Mouse (Mus musculus): ENCODE results near the gene Kcng4. TPM values are rescaled to one million over a fixed set of nuclear protein-coding genes. Genes with fewer than 3 reads are reported as not detected.
A peak's percentile ranks its signal among the peaks of the same experiment; 100 is the strongest.

Gene Kcng4
- polyA plus RNA-seq, 1 experiment from 2014 or later, result not detected

DNA sequence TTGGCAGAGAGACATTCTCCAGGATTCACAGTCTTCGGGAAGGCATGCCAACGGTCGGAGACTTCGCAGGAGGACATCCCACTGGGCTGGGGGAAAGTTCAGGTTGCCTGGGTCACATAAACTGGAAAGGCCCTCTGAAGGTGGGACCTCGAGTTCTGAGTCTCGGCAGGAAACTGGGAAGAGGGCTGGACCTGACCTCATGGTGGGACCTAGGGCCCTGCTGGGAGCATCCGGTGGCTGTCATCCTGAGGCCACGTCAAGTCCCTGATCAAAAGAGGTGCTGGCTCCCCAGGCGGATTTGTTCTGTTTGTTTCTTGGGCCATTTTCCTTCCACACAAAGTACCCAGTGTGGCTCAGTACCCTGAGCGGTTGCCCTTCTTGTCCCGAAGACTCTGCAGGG lies 28.0 kb upstream of the Kcng4 start:
- Histone ChIP-seq H3K4me1 (replicated peaks) (peaks cover 34% of the 10 kb centered on the region), H3K9ac (no peak overlapping the region), H3K4me2 (no peak overlapping the region), H3K36me3 (no peaks in the 10 kb centered on the region), H3K4me3 (no peak overlapping the region), H3K9me3 (replicated peaks) (no peaks in the 10 kb centered on the region), H3K27me3 (no peaks in the 10 kb centered on the region), H3K27ac (no peak overlapping the region)
- WGBS, result 62% methylated on average over 11 of the region's 11 CpGs
- ATAC-seq (replicated peaks; ENCODE audit: insufficient number of reproducible peaks, insufficient read depth, low FRiP score, low read depth), result no peak

DNA sequence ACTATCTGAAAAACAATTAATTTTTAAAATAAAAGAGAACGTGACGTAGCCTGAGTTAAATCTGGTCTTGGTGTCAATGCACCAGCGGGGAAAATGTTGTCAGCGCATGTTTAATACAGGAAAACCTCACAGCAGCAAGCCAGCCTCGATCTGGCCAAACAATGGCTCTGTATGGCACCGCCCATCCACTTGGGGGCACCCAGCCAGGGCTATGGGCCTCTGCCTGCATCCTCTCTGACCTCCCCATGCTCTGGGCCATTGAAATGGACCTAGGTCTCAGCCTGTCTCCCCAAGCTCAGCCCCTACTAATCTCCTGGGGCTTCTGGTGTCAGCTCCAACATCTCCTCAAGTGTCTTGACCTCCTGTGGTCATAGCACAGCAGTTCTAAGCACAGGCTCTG lies 26.4 kb upstream of the Kcng4 start:
- H3K4me2 ChIP-seq, result no peak overlapping the region
- no peaks in the 10 kb centered on the region for H3K36me3 ChIP-seq
- H3K9me3 ChIP-seq (replicated peaks), result no peaks in the 10 kb centered on the region
- H3K9ac ChIP-seq, result no peak overlapping the region
- 71% methylated on average over 6 of the region's 6 CpGs for WGBS
- H3K27me3 ChIP-seq, result no peaks in the 10 kb centered on the region
- H3K4me3 ChIP-seq, result no peak overlapping the region
- no peak overlapping the region for H3K27ac ChIP-seq
- peaks cover 34% of the 10 kb centered on the region for H3K4me1 ChIP-seq (replicated peaks)
- no peak for ATAC-seq (replicated peaks; ENCODE audit: insufficient number of reproducible peaks, insufficient read depth, low FRiP score, low read depth)

DNA sequence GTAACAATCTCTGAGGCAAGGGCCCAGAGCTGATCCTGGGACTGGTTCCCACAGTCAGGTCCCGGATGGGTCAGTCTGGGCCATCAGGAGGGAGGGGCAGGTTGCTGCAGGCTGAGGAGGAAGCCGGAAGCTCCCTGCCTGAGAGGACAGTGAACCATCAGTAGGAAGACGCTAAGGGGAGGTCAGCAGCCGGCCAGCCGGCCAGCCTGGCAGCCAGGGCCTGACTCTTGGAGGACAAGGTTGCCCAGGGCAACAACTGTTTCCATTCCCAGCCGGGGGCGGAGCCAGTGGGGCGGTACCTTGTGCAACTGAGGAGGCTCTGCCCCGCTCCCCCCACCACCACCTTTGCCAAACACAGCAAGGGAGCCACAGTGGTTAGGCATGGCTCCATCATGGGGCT lies 25.6 kb upstream of the Kcng4 start:
- H3K27me3 ChIP-seq, result no peaks in the 10 kb centered on the region
- WGBS, result 13% methylated on average over 9 of the region's 9 CpGs
- no peak overlapping the region for H3K4me3 ChIP-seq
- ATAC-seq (replicated peaks; ENCODE audit: insufficient number of reproducible peaks, insufficient read depth, low FRiP score, low read depth), result peak; percentile 40
- no peaks in the 10 kb centered on the region for H3K36me3 ChIP-seq
- peaks cover 25% of the 10 kb centered on the region for H3K4me1 ChIP-seq (replicated peaks)
- no peak overlapping the region for H3K4me2 ChIP-seq
- no peak overlapping the region for H3K9ac ChIP-seq
- no peaks in the 10 kb centered on the region for H3K9me3 ChIP-seq (replicated peaks)
- H3K27ac ChIP-seq, result no peak overlapping the region

DNA sequence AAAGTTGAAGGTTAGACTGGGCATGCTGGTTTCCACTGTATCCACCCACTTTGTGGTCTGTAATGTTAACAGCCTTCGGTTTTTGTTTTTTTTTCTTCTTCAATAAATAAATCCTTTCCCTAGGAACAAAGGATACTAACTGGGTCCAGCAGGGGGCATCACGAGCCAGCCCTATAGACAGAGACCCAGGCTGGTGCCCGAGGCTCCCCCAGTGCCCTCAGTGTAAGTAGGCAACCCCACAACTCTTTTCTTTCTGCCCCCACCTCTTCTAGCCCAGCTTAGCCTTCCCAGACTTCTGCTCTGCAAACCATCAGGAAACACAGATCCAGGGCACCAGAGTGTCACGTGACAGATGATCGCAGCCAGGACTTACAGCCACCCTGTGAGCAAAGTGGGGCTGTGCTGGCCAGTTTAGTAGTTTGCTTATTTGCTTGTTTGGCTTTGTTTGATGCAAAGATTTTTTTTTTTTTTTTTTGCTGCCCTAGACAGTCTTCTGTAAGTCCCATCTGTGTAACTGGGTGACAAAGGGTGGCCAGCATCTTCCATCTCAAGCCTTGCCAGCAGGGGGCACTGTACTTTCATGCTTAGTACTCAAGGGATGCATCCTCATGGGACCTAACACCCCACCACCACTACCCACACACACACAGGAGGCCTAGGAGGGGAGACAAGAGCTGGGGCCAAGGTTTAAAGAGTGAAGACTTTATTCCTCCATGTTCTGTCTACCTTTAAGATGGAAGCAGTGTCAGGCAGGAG lies 21.4 kb upstream of the Kcng4 start:
- H3K36me3 ChIP-seq, result no peaks in the 10 kb centered on the region
- ATAC-seq (replicated peaks; ENCODE audit: insufficient number of reproducible peaks, insufficient read depth, low FRiP score, low read depth), result no peak; the same call in 1 of the 2 replicates
- no peaks in the 10 kb centered on the region for H3K27me3 ChIP-seq
- WGBS, result 39% methylated on average over 5 of the region's 5 CpGs
- no peaks in the 10 kb centered on the region for H3K9me3 ChIP-seq (replicated peaks)
- H3K4me1 ChIP-seq (replicated peaks), result peaks cover 14% of the 10 kb centered on the region
- no peak overlapping the region for H3K4me2 ChIP-seq
- no peak overlapping the region for H3K9ac ChIP-seq
- H3K27ac ChIP-seq, result no peak overlapping the region
- no peak overlapping the region for H3K4me3 ChIP-seq

DNA sequence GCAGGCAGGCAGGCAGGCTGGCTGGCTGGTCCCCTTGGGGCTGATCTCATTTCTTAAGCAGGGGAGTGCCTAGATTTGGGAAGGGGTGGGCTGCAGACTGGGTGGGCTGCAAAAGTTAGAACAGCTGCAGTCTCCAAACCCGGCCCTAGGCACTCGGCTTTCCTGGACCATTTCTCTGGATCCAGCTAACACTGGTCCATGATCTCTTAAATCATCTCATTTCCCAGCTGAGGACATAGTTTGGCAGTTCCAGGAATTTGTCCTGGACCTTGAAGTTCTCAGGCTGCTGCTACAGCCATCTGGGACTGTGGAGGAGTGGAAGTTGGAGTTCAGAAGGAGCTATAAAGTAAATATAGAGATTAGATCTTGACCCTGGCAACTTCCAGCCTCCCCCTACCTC lies 15.8 kb upstream of the Kcng4 start:
- Histone ChIP-seq H3K27me3 (no peaks in the 10 kb centered on the region), H3K4me1 (replicated peaks) (no peaks in the 10 kb centered on the region), H3K27ac (no peak overlapping the region), H3K9me3 (replicated peaks) (no peaks in the 10 kb centered on the region; the same call in 1 of the 2 replicates), H3K4me2 (no peak overlapping the region), H3K9ac (no peak overlapping the region), H3K4me3 (no peak overlapping the region), H3K36me3 (no peaks in the 10 kb centered on the region)
- 50% methylated on average over 2 of the region's 2 CpGs for WGBS
- no peak for ATAC-seq (replicated peaks; ENCODE audit: insufficient number of reproducible peaks, insufficient read depth, low FRiP score, low read depth)

DNA sequence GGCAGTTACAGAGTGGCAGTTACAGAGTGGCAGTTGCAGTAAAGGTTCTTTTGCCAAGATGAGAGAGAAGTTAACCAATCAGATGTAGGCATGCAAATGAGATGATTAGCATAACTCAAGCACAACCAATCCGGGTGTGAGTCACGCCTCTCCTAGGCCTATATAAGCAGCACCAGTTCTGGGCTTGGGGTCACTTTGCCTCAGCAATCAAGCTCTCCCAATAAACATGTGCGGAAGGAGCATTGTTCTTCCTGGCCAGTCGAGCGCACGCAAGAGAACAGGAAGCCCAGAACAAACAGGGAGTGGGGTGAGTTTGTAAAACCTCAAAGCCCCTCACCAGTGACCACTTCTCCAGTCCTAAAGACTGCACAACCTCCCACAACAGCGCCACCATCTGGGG lies 11.4 kb upstream of the Kcng4 start:
- H3K4me3 ChIP-seq, result no peak overlapping the region
- ATAC-seq (replicated peaks; ENCODE audit: insufficient number of reproducible peaks, insufficient read depth, low FRiP score, low read depth), result no peak
- no peak overlapping the region for H3K9ac ChIP-seq
- H3K9me3 ChIP-seq (replicated peaks), result no peaks in the 10 kb centered on the region; the same call in 1 of the 2 replicates
- no peaks in the 10 kb centered on the region for H3K27me3 ChIP-seq
- H3K4me1 ChIP-seq (replicated peaks), result no peaks in the 10 kb centered on the region
- H3K27ac ChIP-seq, result no peak overlapping the region
- WGBS, result 81% methylated on average over 7 of the region's 7 CpGs
- H3K36me3 ChIP-seq, result no peaks in the 10 kb centered on the region
- no peak overlapping the region for H3K4me2 ChIP-seq

DNA sequence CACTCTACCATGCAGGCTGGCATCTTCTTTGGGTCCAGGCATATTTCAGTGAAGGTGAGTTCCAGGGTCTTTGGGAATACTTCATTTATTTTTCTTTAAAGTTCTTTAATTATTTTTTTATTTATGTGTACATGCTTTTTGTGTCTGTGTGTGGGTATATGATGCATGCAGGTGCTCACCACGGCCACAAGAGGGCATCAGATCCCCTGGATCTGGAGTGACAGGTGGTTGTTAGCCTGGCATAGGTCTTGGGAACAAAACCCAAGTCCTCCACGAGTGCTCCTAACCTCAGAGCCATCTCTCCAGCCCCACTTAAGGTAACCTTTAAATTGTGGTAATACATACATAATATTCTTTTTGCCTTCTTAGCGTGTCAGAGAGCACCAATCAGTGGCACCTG lies 10.7 kb upstream of the Kcng4 start:
- WGBS, result 81% methylated on average over 3 of the region's 3 CpGs
- Histone ChIP-seq H3K4me1 (replicated peaks) (no peaks in the 10 kb centered on the region), H3K9ac (no peak overlapping the region), H3K36me3 (no peaks in the 10 kb centered on the region), H3K9me3 (replicated peaks) (no peaks in the 10 kb centered on the region; the same call in 1 of the 2 replicates), H3K27ac (no peak overlapping the region), H3K4me2 (no peak overlapping the region), H3K27me3 (no peaks in the 10 kb centered on the region), H3K4me3 (no peak overlapping the region)
- ATAC-seq (replicated peaks; ENCODE audit: insufficient number of reproducible peaks, insufficient read depth, low FRiP score, low read depth), result no peak

DNA sequence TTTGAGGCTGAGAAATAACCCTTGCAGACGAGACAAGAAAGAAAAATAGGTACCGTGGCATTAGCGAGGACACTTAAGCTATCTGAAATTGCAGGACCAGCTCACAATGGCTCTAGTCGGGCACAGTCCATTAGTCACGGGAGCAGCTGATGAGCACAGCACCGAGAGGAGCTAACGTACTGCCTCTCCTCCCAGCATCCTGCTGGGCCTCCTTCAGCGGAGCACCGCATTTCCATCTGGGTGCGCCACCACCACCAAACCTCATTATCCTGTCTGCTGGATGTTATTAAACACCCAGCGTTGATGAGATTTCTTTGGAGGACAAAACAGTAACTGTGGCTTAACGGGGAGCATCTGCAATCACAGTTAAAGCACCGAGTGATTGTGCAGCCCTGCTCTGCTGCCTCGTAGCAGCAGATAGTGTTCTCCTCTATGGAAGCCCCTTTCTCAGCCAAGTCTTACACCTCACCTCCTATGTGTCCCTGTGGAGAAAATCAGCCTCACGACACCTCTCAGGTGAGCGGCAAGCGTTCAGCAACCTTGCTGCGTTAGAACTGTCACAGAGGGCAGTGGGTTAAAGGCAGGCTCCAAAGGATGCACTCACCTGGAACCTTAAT lies 9.6 kb upstream of the Kcng4 start:
- Histone ChIP-seq H3K27ac (no peak overlapping the region), H3K9ac (no peak overlapping the region), H3K9me3 (replicated peaks) (no peaks in the 10 kb centered on the region; the same call in 1 of the 2 replicates), H3K4me3 (no peak overlapping the region), H3K4me1 (replicated peaks) (no peaks in the 10 kb centered on the region), H3K36me3 (no peaks in the 10 kb centered on the region), H3K4me2 (no peak overlapping the region), H3K27me3 (no peaks in the 10 kb centered on the region)
- ATAC-seq (replicated peaks; ENCODE audit: insufficient number of reproducible peaks, insufficient read depth, low FRiP score, low read depth), result no peak
- WGBS, result 67% methylated on average over 18 of the region's 18 CpGs

DNA sequence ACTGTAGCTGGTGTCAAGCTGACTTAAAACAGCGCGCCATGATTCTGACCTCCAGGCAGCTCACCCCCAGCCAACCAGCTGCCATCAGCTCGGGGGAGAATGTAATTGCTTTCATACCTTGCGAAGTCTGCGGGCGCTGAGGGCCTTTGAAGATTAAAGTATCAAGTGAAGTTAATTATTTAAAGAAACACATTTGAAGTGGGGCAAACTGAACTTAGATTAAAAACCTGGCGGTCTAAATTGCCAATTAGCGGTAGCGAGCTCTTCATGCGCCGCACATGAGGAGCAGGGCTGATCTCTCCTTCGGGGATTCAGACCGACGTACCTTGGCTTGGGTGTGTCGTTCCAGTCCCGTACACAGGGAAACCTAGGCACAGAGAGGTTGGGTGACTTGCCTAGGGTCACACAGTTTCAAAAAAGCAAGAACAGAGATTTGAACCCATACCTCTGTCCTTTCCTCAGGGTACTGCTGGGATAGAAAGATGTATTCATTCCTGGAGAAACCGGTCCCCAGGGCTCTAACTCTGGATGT lies 9.0 kb upstream of the Kcng4 start:
- H3K4me3 ChIP-seq, result no peak overlapping the region
- H3K9me3 ChIP-seq (replicated peaks), result no peaks in the 10 kb centered on the region; the same call in 1 of the 2 replicates
- no peak overlapping the region for H3K27ac ChIP-seq
- no peaks in the 10 kb centered on the region for H3K36me3 ChIP-seq
- WGBS, result 80% methylated on average over 17 of the region's 17 CpGs
- H3K27me3 ChIP-seq, result no peaks in the 10 kb centered on the region
- H3K9ac ChIP-seq, result no peak overlapping the region
- no peaks in the 10 kb centered on the region for H3K4me1 ChIP-seq (replicated peaks)
- ATAC-seq (replicated peaks; ENCODE audit: insufficient number of reproducible peaks, insufficient read depth, low FRiP score, low read depth), result no peak
- no peak overlapping the region for H3K4me2 ChIP-seq

DNA sequence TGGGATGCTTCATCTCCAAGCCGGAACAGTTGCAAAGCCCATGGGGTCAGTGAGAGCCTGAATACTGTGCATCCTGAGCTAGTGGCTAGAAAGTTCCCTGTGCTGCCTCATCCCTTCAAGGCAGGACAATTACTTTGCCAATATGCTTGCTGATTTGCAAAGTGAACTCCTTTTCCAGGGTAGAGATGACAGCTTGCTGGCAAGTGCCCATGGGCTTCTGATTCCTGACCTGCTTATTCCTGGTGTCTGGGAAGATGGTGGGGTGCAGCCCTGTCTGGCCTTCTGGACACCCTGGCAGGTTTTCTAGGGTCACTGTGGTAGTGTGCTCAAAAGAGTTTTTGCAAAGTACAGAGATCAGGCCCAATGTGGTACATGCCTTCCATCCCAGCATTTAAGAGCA lies 7.5 kb upstream of the Kcng4 start:
- Histone ChIP-seq H3K9me3 (replicated peaks) (no peaks in the 10 kb centered on the region; the same call in 1 of the 2 replicates), H3K4me2 (no peak overlapping the region), H3K9ac (no peak overlapping the region), H3K36me3 (no peaks in the 10 kb centered on the region), H3K27me3 (no peaks in the 10 kb centered on the region), H3K4me1 (replicated peaks) (no peaks in the 10 kb centered on the region), H3K4me3 (no peak overlapping the region), H3K27ac (no peak overlapping the region)
- ATAC-seq (replicated peaks; ENCODE audit: insufficient number of reproducible peaks, insufficient read depth, low FRiP score, low read depth), result no peak
- WGBS, result 81% methylated on average over 1 of the region's 1 CpGs

DNA sequence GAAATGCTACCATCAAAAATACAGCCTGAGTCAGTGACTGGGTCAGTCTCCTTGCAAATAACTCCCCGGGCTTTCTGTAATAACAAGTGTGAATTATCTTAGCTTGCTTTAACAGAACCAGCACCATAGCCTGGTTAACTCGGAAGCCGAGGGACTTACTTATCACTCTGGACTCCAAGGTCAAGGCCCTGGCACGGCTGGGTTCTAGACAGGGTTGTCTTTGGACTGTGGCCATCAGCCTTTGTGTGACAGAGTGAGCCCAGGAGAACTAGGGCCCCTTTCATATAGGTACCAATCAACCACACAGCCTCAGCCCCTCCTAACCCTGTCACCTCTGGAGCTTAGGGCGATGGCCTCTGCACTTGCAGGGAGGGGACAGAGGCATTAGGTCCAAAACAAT lies 5.6 kb upstream of the Kcng4 start:
- no peak overlapping the region for H3K4me3 ChIP-seq
- no peaks in the 10 kb centered on the region for H3K9me3 ChIP-seq (replicated peaks)
- no peak overlapping the region for H3K27ac ChIP-seq
- no peak overlapping the region for H3K9ac ChIP-seq
- no peaks in the 10 kb centered on the region for H3K36me3 ChIP-seq
- no peak for ATAC-seq (replicated peaks; ENCODE audit: insufficient number of reproducible peaks, insufficient read depth, low FRiP score, low read depth)
- H3K4me2 ChIP-seq, result no peak overlapping the region
- WGBS, result 62% methylated on average over 5 of the region's 5 CpGs
- H3K27me3 ChIP-seq, result peaks cover 9% of the 10 kb centered on the region
- H3K4me1 ChIP-seq (replicated peaks), result no peaks in the 10 kb centered on the region

DNA sequence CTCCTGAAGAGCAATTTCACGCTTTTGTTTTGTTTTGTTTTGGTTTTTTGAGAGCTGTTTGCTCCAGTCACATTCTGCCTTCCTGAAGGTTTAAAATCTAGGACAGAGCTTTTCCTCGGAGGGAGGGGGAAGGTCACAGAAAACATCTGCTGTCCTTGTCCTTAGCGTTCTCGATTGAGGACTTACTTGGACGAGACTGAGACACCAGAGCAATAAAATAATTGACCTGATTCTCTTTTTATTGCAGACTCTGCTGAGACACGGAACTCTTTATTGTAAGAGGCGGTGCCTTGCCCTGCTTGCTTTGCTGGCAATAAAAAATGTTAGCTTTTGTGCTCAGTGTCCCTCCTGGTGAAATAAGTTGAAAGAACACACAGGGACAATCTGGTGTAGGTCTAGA lies 4.3 kb upstream of the Kcng4 start:
- H3K4me1 ChIP-seq (replicated peaks), result peaks cover 11% of the 10 kb centered on the region
- H3K4me2 ChIP-seq, result no peak overlapping the region
- no peak overlapping the region for H3K4me3 ChIP-seq
- no peaks in the 10 kb centered on the region for H3K9me3 ChIP-seq (replicated peaks)
- no peak for ATAC-seq (replicated peaks; ENCODE audit: insufficient number of reproducible peaks, insufficient read depth, low FRiP score, low read depth)
- H3K9ac ChIP-seq, result no peak overlapping the region
- H3K27ac ChIP-seq, result no peak overlapping the region
- H3K27me3 ChIP-seq, result peaks cover 16% of the 10 kb centered on the region
- no peaks in the 10 kb centered on the region for H3K36me3 ChIP-seq
- 70% methylated on average over 7 of the region's 7 CpGs for WGBS
